Mouse (Mus musculus) liver, embryonic 16.5 days (tissue): ENCODE results near the gene Cox8b. TPM values are rescaled to one million over a fixed set of nuclear protein-coding genes. Genes with fewer than 3 reads are reported as not detected.

Experiments
- ATAC-seq: fragments of 200-750 bp; cut with Nextera tagmentation; 2 replicates; pipeline ENCODE4 v1.8.0; 2017; ENCODE audit warnings: low read depth, mild to moderate bottlenecking, moderate number of reproducible peaks, moderate library complexity
- H3K27ac ChIP-seq: fragments of 300-500 bp; sonication (generic); 2 replicates; pipeline ENCODE4 v1.5.1; 2014; ENCODE audit warnings: mild to moderate bottlenecking, low read length
- H3K27me3 ChIP-seq: fragments of 300-500 bp; sonication (generic); 2 replicates; pipeline ENCODE4 v1.6.1; 2014; ENCODE audit warnings: low read depth, low read length, mixed read lengths; ENCODE audit not compliant: control insufficient read depth, insufficient read depth
- H3K36me3 ChIP-seq: fragments of 300-500 bp; sonication (generic); 2 replicates; pipeline ENCODE4 v1.6.1; 2014; ENCODE audit warnings: mild to moderate bottlenecking; ENCODE audit not compliant: control insufficient read depth, insufficient read depth
- H3K4me1 ChIP-seq: fragments of 300-500 bp; sonication (generic); 2 replicates; pipeline ENCODE4 v1.6.1; 2014; ENCODE audit warnings: low read depth, low read length, mixed read lengths; ENCODE audit not compliant: control insufficient read depth
- H3K4me2 ChIP-seq: fragments of 300-500 bp; sonication (generic); 2 replicates; pipeline ENCODE4 v1.6.1; 2014; ENCODE audit warnings: low read depth, low read length, mixed read lengths
- H3K4me3 ChIP-seq: fragments of 300-500 bp; sonication (generic); 2 replicates; pipeline ENCODE4 v1.5.1; 2014; ENCODE audit warnings: low read depth, mild to moderate bottlenecking, low read length
- H3K9ac ChIP-seq: fragments of 300-500 bp; sonication (generic); 2 replicates; pipeline ENCODE4 v1.6.1; 2014; ENCODE audit warnings: low read depth, low read length
- H3K9me3 ChIP-seq: fragments of 300-500 bp; sonication (generic); replicated peaks from 2 replicates; pipeline ENCODE4 v1.6.1; 2016; ENCODE audit warnings: low read length; ENCODE audit not compliant: control insufficient read depth
- WGBS: fragments of 180-500 bp; shearing (Covaris S2); extraction: QIAGEN DNeasy Blood & Tissue Kit; methylation state at CpG from one replicate; pipeline ENCODE4 v1.1.7; 2014; ENCODE audit not compliant: insufficient replicate concordance; 5-methylcytosine and 5-hydroxymethylcytosine counted together
- polyA plus RNA-seq: library from polyadenylated mRNA; unstranded; fragments of >200 nt; fragmentation: Nextera tagmentation; extraction: Ambion mirVana; gene quantifications from 2 replicates; pipeline ENCODE4 v1.2.1, GENCODE M21; 2015

Gene Cox8b
- polyA plus RNA-seq, 1 experiment from 2014 or later: 3.4 TPM

- Histone ChIP-seq H3K4me1 (0 out of 2 replicates have a peak, but pooled peaks cover 2% of the 10 kb centered on the region), H3K27ac (peak overlapping the region; percentile 48), H3K9ac (no peak overlapping the region), H3K9me3 (no peaks in the 10 kb centered on the region), H3K36me3 (no peaks in the 10 kb centered on the region), H3K4me3 (no peak overlapping the region), H3K27me3 (no peaks in the 10 kb centered on the region), H3K4me2 (peak overlapping the region; percentile 0; the same call in 1 of the 2 replicates)
- ATAC-seq: no peak
- 67% methylated on average over 7 of the region's 7 CpGs for WGBS
Measured at GRCm38 (mm10) chr7:140907697-140908096, 7.5 kb upstream of the Cox8b start.

- 63% methylated on average over 13 of the region's 13 CpGs for WGBS
- H3K4me2 ChIP-seq: no peak overlapping the region
- H3K27me3 ChIP-seq: no peaks in the 10 kb centered on the region
- no peaks in the 10 kb centered on the region for H3K9me3 ChIP-seq
- H3K36me3 ChIP-seq: no peaks in the 10 kb centered on the region
- 0 out of 2 replicates have a peak, but pooled peaks cover 2% of the 10 kb centered on the region for H3K4me1 ChIP-seq
- H3K4me3 ChIP-seq: 0 out of 2 replicates have a peak overlapping the region, but pooled peaks have one; percentile 8
- no peak for ATAC-seq
- no peak overlapping the region; the same call in 1 of the 2 replicates for H3K27ac ChIP-seq
- H3K9ac ChIP-seq: no peak overlapping the region
Measured at GRCm38 (mm10) chr7:140907131-140907530, 6.9 kb upstream of the Cox8b start.

- WGBS: 15% methylated on average over 2 of the region's 2 CpGs
- Histone ChIP-seq H3K9me3 (no peaks in the 10 kb centered on the region), H3K9ac (no peak overlapping the region; the same call in 1 of the 2 replicates), H3K27ac (peak overlapping the region; percentile 62), H3K27me3 (no peaks in the 10 kb centered on the region), H3K4me2 (peak overlapping the region; percentile 21; the same call in 1 of the 2 replicates), H3K4me1 (0 out of 2 replicates have a peak, but pooled peaks cover 2% of the 10 kb centered on the region), H3K4me3 (peak overlapping the region; percentile 46), H3K36me3 (no peaks in the 10 kb centered on the region)
- ATAC-seq: peak; percentile 65
Measured at GRCm38 (mm10) chr7:140905642-140906081, 5.4 kb upstream of the Cox8b start.

- Histone ChIP-seq H3K4me1 (no peaks in the 10 kb centered on the region), H3K4me3 (no peak overlapping the region), H3K36me3 (peaks cover 2% of the 10 kb centered on the region; the same call in 1 of the 2 replicates), H3K27ac (peak overlapping the region; percentile 55), H3K9ac (no peak overlapping the region), H3K9me3 (no peaks in the 10 kb centered on the region), H3K27me3 (no peaks in the 10 kb centered on the region), H3K4me2 (no peak overlapping the region)
- 24% methylated on average over 13 of the region's 13 CpGs for WGBS
- ATAC-seq: peak; percentile 30
Measured at GRCm38 (mm10) chr7:140903212-140903611, 3.0 kb upstream of the Cox8b start.

GRCm38 (mm10) chr7:140902036-140902875 lies 2.0 kb upstream of the Cox8b start:
- WGBS: 71% methylated on average over 15 of the region's 15 CpGs
- H3K27me3 ChIP-seq: no peaks in the 10 kb centered on the region
- H3K4me3 ChIP-seq: no peak overlapping the region
- no peaks in the 10 kb centered on the region for H3K9me3 ChIP-seq
- peaks cover 10% of the 10 kb centered on the region for H3K36me3 ChIP-seq
- H3K9ac ChIP-seq: no peak overlapping the region
- H3K4me1 ChIP-seq: no peaks in the 10 kb centered on the region
- ATAC-seq: no peak
- H3K27ac ChIP-seq: no peak overlapping the region
- H3K4me2 ChIP-seq: no peak overlapping the region

GRCm38 (mm10) chr7:140899121-140899520 lies 1.1 kb downstream of the Cox8b start:
- 78% methylated on average over 3 of the region's 3 CpGs for WGBS
- Histone ChIP-seq H3K9me3 (no peaks in the 10 kb centered on the region), H3K36me3 (peaks cover 10% of the 10 kb centered on the region), H3K4me3 (no peak overlapping the region), H3K4me2 (no peak overlapping the region), H3K27me3 (no peaks in the 10 kb centered on the region), H3K4me1 (no peaks in the 10 kb centered on the region), H3K27ac (no peak overlapping the region), H3K9ac (no peak overlapping the region)
- ATAC-seq: no peak

- no peaks in the 10 kb centered on the region for H3K27me3 ChIP-seq
- no peak for ATAC-seq
- no peak overlapping the region for H3K27ac ChIP-seq
- no peak overlapping the region for H3K4me2 ChIP-seq
- peaks cover 10% of the 10 kb centered on the region for H3K36me3 ChIP-seq
- no peak overlapping the region for H3K9ac ChIP-seq
- H3K4me3 ChIP-seq: no peak overlapping the region
- no peaks in the 10 kb centered on the region for H3K4me1 ChIP-seq
- WGBS: 75% methylated on average over 7 of the region's 7 CpGs
- H3K9me3 ChIP-seq: no peaks in the 10 kb centered on the region
Measured at GRCm38 (mm10) chr7:140897863-140898262, 2.4 kb downstream of the Cox8b start.

- peaks cover 21% of the 10 kb centered on the region for H3K36me3 ChIP-seq
- no peak for ATAC-seq
- no peak overlapping the region for H3K27ac ChIP-seq
- no peak overlapping the region for H3K9ac ChIP-seq
- no peaks in the 10 kb centered on the region for H3K27me3 ChIP-seq
- H3K4me2 ChIP-seq: no peak overlapping the region
- no peak overlapping the region for H3K4me3 ChIP-seq
- no peaks in the 10 kb centered on the region for H3K4me1 ChIP-seq
- 85% methylated on average over 3 of the region's 3 CpGs for WGBS
- no peaks in the 10 kb centered on the region for H3K9me3 ChIP-seq
Measured at GRCm38 (mm10) chr7:140894611-140895010, 5.6 kb downstream of the Cox8b start.

- no peaks in the 10 kb centered on the region for H3K9me3 ChIP-seq
- H3K27ac ChIP-seq: no peak overlapping the region
- ATAC-seq: no peak
- no peak overlapping the region for H3K9ac ChIP-seq
- no peak overlapping the region for H3K4me3 ChIP-seq
- 81% methylated on average over 7 of the region's 7 CpGs for WGBS
- no peaks in the 10 kb centered on the region for H3K27me3 ChIP-seq
- no peak overlapping the region for H3K4me2 ChIP-seq
- no peaks in the 10 kb centered on the region for H3K4me1 ChIP-seq
- H3K36me3 ChIP-seq: peaks cover 26% of the 10 kb centered on the region
Measured at GRCm38 (mm10) chr7:140894031-140894430, 6.2 kb downstream of the Cox8b start.
